Mouse (Mus musculus) heart, postnatal 14 days (tissue): Measurements from ENCODE around the gene Sfi1. TPM values are rescaled to one million over a fixed set of nuclear protein-coding genes. Genes with fewer than 3 reads are reported as not detected.
"Not testable (repeated sequence)": the region's sequence is repeated elsewhere in the genome, so short reads cannot be mapped to it uniquely, and the experiment has no call there.

ENCODE experiments used
- DNase-seq, 2 experiments: peaks; one replicate each; pipeline ENCODE4 v3.0.0; 2021 to 2022
- intact Hi-C: fragments of 180-260 bp; cut with DNase I; formaldehyde crosslinking; loops from one replicate; pipeline ENCODE4 v1.15.1; 2025
- total RNA-seq, 2 experiments: library from RNA; stranded (reverse); gene quantifications; 2 replicates each; pipeline ENCODE4 v1.2.3; 2021

Sfi1 gene
- total RNA-seq, 2 experiments from 2014 or later: 22.6 to 24.0 TPM

GRCm38 (mm10) chr11:3150003-3150676 lies 43.1 kb downstream of the Sfi1 start:
- intact Hi-C loops: not testable (repeated sequence)
- peak; percentile 31 to 51 for DNase-seq

GRCm38 (mm10) chr11:3149471-3149870 lies 43.8 kb downstream of the Sfi1 start:
- intact Hi-C loops, DNase-seq: not testable (repeated sequence)

- DNase-seq, intact Hi-C loops: not testable (repeated sequence)
Observed at GRCm38 (mm10) chr11:3146806-3147205, 46.5 kb downstream of the Sfi1 start.

- intact Hi-C loops: not testable (repeated sequence)
Observed at GRCm38 (mm10) chr11:3145359-3146165, 47.7 kb downstream of the Sfi1 start.

GRCm38 (mm10) chr11:3143984-3144383 lies 49.3 kb downstream of the Sfi1 start:
- intact Hi-C loops: not testable (repeated sequence)

More at GRCm38 (mm10) chr11:3145359-3146165, 47.7 kb downstream of the Sfi1 start:
- DNase-seq: not testable (repeated sequence)

GRCm38 (mm10) chr11:3142413-3142812 lies 50.9 kb downstream of the Sfi1 start:
- intact Hi-C loops: not testable (repeated sequence)
- peak; percentile 69 to 79 for DNase-seq

More at GRCm38 (mm10) chr11:3143984-3144383, 49.3 kb downstream of the Sfi1 start:
- not testable (repeated sequence) for DNase-seq

- not testable (repeated sequence) for DNase-seq
Observed at GRCm38 (mm10) chr11:3140967-3141535, 52.2 kb downstream of the Sfi1 start.

GRCm38 (mm10) chr11:3138323-3138722 lies 54.9 kb downstream of the Sfi1 start:
- peak in 1 of 2 experiments; percentile 39 for DNase-seq
- intact Hi-C loops: not testable (repeated sequence)

More at GRCm38 (mm10) chr11:3140967-3141535, 52.2 kb downstream of the Sfi1 start:
- intact Hi-C loops: not testable (repeated sequence)

GRCm38 (mm10) chr11:3137279-3137678 lies 56.0 kb downstream of the Sfi1 start:
- intact Hi-C loops: not testable (repeated sequence)

GRCm38 (mm10) chr11:3135956-3136355 lies 57.3 kb downstream of the Sfi1 start:
- DNase-seq, intact Hi-C loops: not testable (repeated sequence)

More at GRCm38 (mm10) chr11:3137279-3137678, 56.0 kb downstream of the Sfi1 start:
- peak in 1 of 2 experiments; percentile 49 for DNase-seq

GRCm38 (mm10) chr11:3135391-3135790 lies 57.9 kb downstream of the Sfi1 start:
- DNase-seq, intact Hi-C loops: not testable (repeated sequence)

- DNase-seq, intact Hi-C loops: not testable (repeated sequence)
Observed at GRCm38 (mm10) chr11:3133360-3133759, 59.9 kb downstream of the Sfi1 start.

- DNase-seq, intact Hi-C loops: not testable (repeated sequence)
Observed at GRCm38 (mm10) chr11:3132957-3133356, 60.3 kb downstream of the Sfi1 start.

GRCm38 (mm10) chr11:3132001-3132400 lies 61.3 kb downstream of the Sfi1 start:
- DNase-seq: peak; percentile 61 to 68
- intact Hi-C loops: not testable (repeated sequence)

- DNase-seq: peak; percentile 70 to 74
- intact Hi-C loops: not testable (repeated sequence)
Observed at GRCm38 (mm10) chr11:3129852-3130251, 63.4 kb downstream of the Sfi1 start.

- intact Hi-C loops, DNase-seq: not testable (repeated sequence)
Observed at GRCm38 (mm10) chr11:3129276-3129675, 64.0 kb downstream of the Sfi1 start.

- intact Hi-C loops: not testable (repeated sequence)
- DNase-seq: peak in 1 of 2 experiments; percentile 37
Observed at GRCm38 (mm10) chr11:3127303-3127795, 65.9 kb downstream of the Sfi1 start.

- intact Hi-C loops: not testable (repeated sequence)
- DNase-seq: peak; percentile 80 to 86
Observed at GRCm38 (mm10) chr11:3126478-3127302, 66.6 kb downstream of the Sfi1 start.

GRCm38 (mm10) chr11:3125922-3126321 lies 67.3 kb downstream of the Sfi1 start:
- intact Hi-C loops, DNase-seq: not testable (repeated sequence)
